Mouse (Mus musculus): ENCODE results near the gene Gm45837. TPM values are rescaled to one million over a fixed set of nuclear protein-coding genes. Genes with fewer than 3 reads are reported as not detected.

The Gm45837 gene
- polyA plus RNA-seq, 1 experiment from 2014 or later = not detected

- no peaks in the 10 kb centered on the region for H3K36me3 ChIP-seq (replicated peaks)
- H3K4me1 ChIP-seq = peaks cover 21% of the 10 kb centered on the region
- WGBS = 76% methylated on average over 9 of the region's 9 CpGs
- H3K27ac ChIP-seq (replicated peaks) = no peak overlapping the region
- no peak overlapping the region for H3K4me3 ChIP-seq
- DNase-seq (ENCODE audit: low spot score) = no peak
- H3K27me3 ChIP-seq (replicated peaks; ENCODE audit: low read depth, poor library complexity, severe bottlenecking) = peaks cover 57% of the 10 kb centered on the region
- peaks cover 6% of the 10 kb centered on the region; the same call in 1 of the 2 replicates for H3K9me3 ChIP-seq
These were observed 89.0 kb downstream of the Gm45837 start for GRCm38 (mm10) chr7:101499701-101500100.

DNA sequence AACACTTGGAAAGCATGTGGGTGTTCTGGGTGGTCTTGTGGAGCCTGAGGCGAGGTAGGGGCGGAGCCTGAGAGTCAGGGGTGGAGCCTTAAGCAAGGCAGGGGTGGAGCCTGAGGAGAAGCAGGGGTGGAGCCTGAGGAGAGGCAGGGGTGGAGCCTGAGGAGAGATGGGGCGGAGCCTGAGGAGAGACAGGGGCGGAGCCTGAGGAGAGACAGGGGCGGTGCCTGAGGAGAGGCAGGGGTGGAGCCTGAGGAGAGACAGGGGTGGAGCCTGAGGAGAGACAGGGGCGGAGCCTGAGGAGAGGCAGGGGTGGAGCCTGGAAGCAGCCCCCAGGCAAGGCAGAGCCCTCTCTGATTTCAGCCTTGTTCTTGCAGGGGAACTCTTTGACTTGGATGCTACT, 90.5 kb downstream of the Gm45837 start:
- no peak for DNase-seq (ENCODE audit: low spot score)
- WGBS = 83% methylated on average over 6 of the region's 6 CpGs
- Histone ChIP-seq H3K4me3 (no peak overlapping the region), H3K27me3 (replicated peaks; ENCODE audit: low read depth, poor library complexity, severe bottlenecking) (peaks cover 72% of the 10 kb centered on the region), H3K36me3 (replicated peaks) (no peaks in the 10 kb centered on the region), H3K9me3 (peaks cover 6% of the 10 kb centered on the region; the same call in 1 of the 2 replicates), H3K27ac (replicated peaks) (no peak overlapping the region), H3K4me1 (peaks cover 24% of the 10 kb centered on the region)

GRCm38 (mm10) chr7:101501675-101502074, 91.0 kb downstream of the Gm45837 start:
- H3K4me1 ChIP-seq = peaks cover 19% of the 10 kb centered on the region
- H3K27ac ChIP-seq (replicated peaks) = no peak overlapping the region
- H3K9me3 ChIP-seq = peaks cover 6% of the 10 kb centered on the region; the same call in 1 of the 2 replicates
- DNase-seq (ENCODE audit: low spot score) = no peak
- H3K27me3 ChIP-seq (replicated peaks; ENCODE audit: low read depth, poor library complexity, severe bottlenecking) = peaks cover 70% of the 10 kb centered on the region
- 70% methylated on average over 6 of the region's 6 CpGs for WGBS
- no peak overlapping the region for H3K4me3 ChIP-seq
- no peaks in the 10 kb centered on the region for H3K36me3 ChIP-seq (replicated peaks)

GRCm38 (mm10) chr7:101503351-101503750, 92.7 kb downstream of the Gm45837 start:
- peaks cover 19% of the 10 kb centered on the region for H3K4me1 ChIP-seq
- peaks cover 6% of the 10 kb centered on the region; the same call in 1 of the 2 replicates for H3K9me3 ChIP-seq
- H3K27ac ChIP-seq (replicated peaks) = no peak overlapping the region
- peaks cover 61% of the 10 kb centered on the region for H3K27me3 ChIP-seq (replicated peaks; ENCODE audit: low read depth, poor library complexity, severe bottlenecking)
- H3K4me3 ChIP-seq = no peak overlapping the region
- DNase-seq (ENCODE audit: low spot score) = peak; percentile 62
- no peaks in the 10 kb centered on the region for H3K36me3 ChIP-seq (replicated peaks)
- WGBS = 21% methylated on average over 8 of the region's 8 CpGs

- Histone ChIP-seq H3K4me1 (peaks cover 20% of the 10 kb centered on the region), H3K9me3 (peaks cover 6% of the 10 kb centered on the region; the same call in 1 of the 2 replicates), H3K4me3 (peak overlapping the region; percentile 51; the same call in 1 of the 2 replicates), H3K36me3 (replicated peaks) (no peaks in the 10 kb centered on the region), H3K27me3 (replicated peaks; ENCODE audit: low read depth, poor library complexity, severe bottlenecking) (peaks cover 58% of the 10 kb centered on the region), H3K27ac (replicated peaks) (no peak overlapping the region)
- no peak for DNase-seq (ENCODE audit: low spot score)
- WGBS = 41% methylated on average over 7 of the region's 7 CpGs
These were observed 93.1 kb downstream of the Gm45837 start for GRCm38 (mm10) chr7:101503803-101504202.

- WGBS = 3% methylated on average over 24 of the region's 24 CpGs
- no peaks in the 10 kb centered on the region for H3K36me3 ChIP-seq (replicated peaks)
- H3K9me3 ChIP-seq = peaks cover 6% of the 10 kb centered on the region; the same call in 1 of the 2 replicates
- peak overlapping the region; percentile 51 for H3K4me3 ChIP-seq
- DNase-seq (ENCODE audit: low spot score) = peak; percentile 65
- H3K27ac ChIP-seq (replicated peaks) = no peak overlapping the region
- peaks cover 26% of the 10 kb centered on the region for H3K4me1 ChIP-seq
- H3K27me3 ChIP-seq (replicated peaks; ENCODE audit: low read depth, poor library complexity, severe bottlenecking) = peaks cover 51% of the 10 kb centered on the region
These were observed 93.8 kb downstream of the Gm45837 start for GRCm38 (mm10) chr7:101504507-101504906.

- Histone ChIP-seq H3K27ac (replicated peaks) (no peak overlapping the region), H3K36me3 (replicated peaks) (no peaks in the 10 kb centered on the region), H3K4me3 (no peak overlapping the region), H3K9me3 (no peaks in the 10 kb centered on the region), H3K4me1 (peaks cover 28% of the 10 kb centered on the region), H3K27me3 (replicated peaks; ENCODE audit: low read depth, poor library complexity, severe bottlenecking) (peaks cover 24% of the 10 kb centered on the region)
- no peak for DNase-seq (ENCODE audit: low spot score)
- WGBS = 60% methylated on average over 2 of the region's 2 CpGs
These were observed 98.5 kb downstream of the Gm45837 start for GRCm38 (mm10) chr7:101509212-101509611.

- Histone ChIP-seq H3K4me3 (no peak overlapping the region), H3K27ac (replicated peaks) (no peak overlapping the region), H3K27me3 (replicated peaks; ENCODE audit: low read depth, poor library complexity, severe bottlenecking) (no peaks in the 10 kb centered on the region), H3K4me1 (peaks cover 24% of the 10 kb centered on the region), H3K36me3 (replicated peaks) (no peaks in the 10 kb centered on the region), H3K9me3 (no peaks in the 10 kb centered on the region)
- no peak for DNase-seq (ENCODE audit: low spot score)
- 77% methylated on average over 7 of the region's 7 CpGs for WGBS
These were observed 103.0 kb downstream of the Gm45837 start for GRCm38 (mm10) chr7:101513655-101514054.

DNA sequence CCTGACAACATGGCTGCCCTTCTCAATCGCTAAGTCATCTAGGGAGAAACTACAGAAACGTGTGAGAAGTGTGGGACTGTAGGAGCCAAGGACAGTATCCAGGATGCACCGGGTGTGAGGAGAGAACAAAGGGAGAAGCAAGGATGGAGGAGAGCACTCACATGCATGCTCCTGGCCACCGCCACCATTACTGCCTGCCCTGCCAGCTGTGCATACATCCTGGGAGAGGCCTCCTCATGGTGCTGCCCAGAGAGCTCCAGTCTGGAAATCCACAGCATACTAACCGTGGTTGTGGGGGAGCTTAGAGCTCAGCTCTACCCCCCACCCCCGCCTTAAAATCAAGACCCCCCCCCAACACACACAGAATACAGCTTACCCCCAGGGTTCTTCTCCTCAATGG, 104.1 kb downstream of the Gm45837 start:
- Histone ChIP-seq H3K36me3 (replicated peaks) (no peaks in the 10 kb centered on the region), H3K27me3 (replicated peaks; ENCODE audit: low read depth, poor library complexity, severe bottlenecking) (no peaks in the 10 kb centered on the region), H3K27ac (replicated peaks) (no peak overlapping the region), H3K4me3 (no peak overlapping the region), H3K9me3 (no peaks in the 10 kb centered on the region), H3K4me1 (peaks cover 17% of the 10 kb centered on the region)
- WGBS = 82% methylated on average over 6 of the region's 6 CpGs
- DNase-seq (ENCODE audit: low spot score) = no peak

DNA sequence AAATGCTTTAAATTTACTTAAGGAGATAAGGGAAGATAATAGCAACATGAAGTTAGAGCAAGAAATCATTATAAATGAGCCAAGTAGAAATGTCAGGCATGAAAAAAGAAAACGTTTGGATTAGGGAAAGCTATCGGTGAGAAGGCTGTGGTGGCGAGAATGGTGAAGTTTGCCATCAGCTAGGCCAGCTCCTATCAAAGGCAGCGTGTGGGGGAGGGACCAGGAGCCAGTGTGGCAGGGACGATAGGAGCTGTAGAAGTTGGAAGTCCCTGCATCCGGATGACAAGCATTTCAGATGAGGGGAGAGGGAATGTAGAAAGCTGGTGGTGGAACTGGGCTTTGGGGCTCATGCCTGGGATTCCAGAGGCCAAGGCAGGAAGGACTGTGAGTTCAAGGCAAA, 104.6 kb downstream of the Gm45837 start:
- no peaks in the 10 kb centered on the region for H3K27me3 ChIP-seq (replicated peaks; ENCODE audit: low read depth, poor library complexity, severe bottlenecking)
- H3K9me3 ChIP-seq = no peaks in the 10 kb centered on the region
- no peak for DNase-seq (ENCODE audit: low spot score)
- H3K4me1 ChIP-seq = peaks cover 13% of the 10 kb centered on the region
- no peaks in the 10 kb centered on the region for H3K36me3 ChIP-seq (replicated peaks)
- WGBS = 55% methylated on average over 6 of the region's 6 CpGs
- no peak overlapping the region for H3K4me3 ChIP-seq
- H3K27ac ChIP-seq (replicated peaks) = no peak overlapping the region

GRCm38 (mm10) chr7:101516460-101516859, 105.8 kb downstream of the Gm45837 start:
- Histone ChIP-seq H3K27ac (replicated peaks) (no peak overlapping the region), H3K4me3 (no peak overlapping the region), H3K4me1 (peaks cover 9% of the 10 kb centered on the region), H3K9me3 (no peaks in the 10 kb centered on the region), H3K27me3 (replicated peaks; ENCODE audit: low read depth, poor library complexity, severe bottlenecking) (no peaks in the 10 kb centered on the region), H3K36me3 (replicated peaks) (no peaks in the 10 kb centered on the region)
- WGBS = 66% methylated on average over 6 of the region's 6 CpGs
- DNase-seq (ENCODE audit: low spot score) = no peak

DNA sequence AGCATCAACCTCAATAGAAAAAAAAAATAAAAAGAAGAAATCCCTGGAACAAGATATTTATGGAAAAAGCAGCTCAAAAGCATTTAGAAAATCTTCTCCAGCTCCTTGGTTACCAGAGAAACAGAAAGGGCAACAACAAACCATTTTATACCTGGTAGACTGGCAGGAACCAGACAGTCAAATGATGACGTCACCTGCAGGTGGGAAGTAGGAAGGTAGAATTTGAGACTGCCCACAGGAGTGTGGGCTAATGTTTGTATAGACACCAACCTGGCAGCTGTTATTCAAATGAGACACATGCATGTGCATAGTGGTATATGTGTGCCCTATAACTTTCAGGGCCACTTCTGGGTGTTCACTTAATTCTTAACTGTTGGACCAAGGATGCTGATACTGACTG, 111.0 kb downstream of the Gm45837 start:
- H3K4me1 ChIP-seq = peaks cover 4% of the 10 kb centered on the region; the same call in 1 of the 2 replicates
- no peak for DNase-seq (ENCODE audit: low spot score)
- no peaks in the 10 kb centered on the region for H3K36me3 ChIP-seq (replicated peaks)
- H3K27me3 ChIP-seq (replicated peaks; ENCODE audit: low read depth, poor library complexity, severe bottlenecking) = 0 out of 2 replicates have a peak, but pooled peaks cover 8% of the 10 kb centered on the region
- 83% methylated on average over 1 of the region's 1 CpGs for WGBS
- no peak overlapping the region for H3K27ac ChIP-seq (replicated peaks)
- no peaks in the 10 kb centered on the region for H3K9me3 ChIP-seq
- H3K4me3 ChIP-seq = no peak overlapping the region

DNA sequence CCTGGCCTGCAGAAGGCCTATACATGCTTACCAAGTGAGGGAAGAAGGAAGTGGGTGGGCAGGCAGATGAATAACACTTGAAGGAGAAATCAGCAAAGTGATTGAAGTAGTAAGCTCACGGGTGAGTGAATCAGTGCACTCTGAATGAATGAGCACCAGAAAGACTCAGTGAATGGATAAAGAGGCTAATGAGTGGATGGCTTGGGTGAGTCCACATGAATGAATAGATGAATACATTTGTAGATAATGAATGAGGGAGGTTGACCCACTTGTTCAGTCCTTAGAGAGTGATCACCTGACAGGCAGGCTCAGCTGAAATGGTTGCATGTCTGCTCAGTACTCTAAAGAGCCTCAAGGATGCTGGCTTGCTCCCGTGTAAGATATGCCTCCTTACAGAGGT, 112.5 kb downstream of the Gm45837 start:
- H3K27ac ChIP-seq (replicated peaks) = no peak overlapping the region
- H3K4me3 ChIP-seq = no peak overlapping the region
- DNase-seq (ENCODE audit: low spot score) = no peak
- 68% methylated on average over 2 of the region's 2 CpGs for WGBS
- peaks cover 4% of the 10 kb centered on the region; the same call in 1 of the 2 replicates for H3K4me1 ChIP-seq
- no peaks in the 10 kb centered on the region for H3K36me3 ChIP-seq (replicated peaks)
- H3K27me3 ChIP-seq (replicated peaks; ENCODE audit: low read depth, poor library complexity, severe bottlenecking) = 0 out of 2 replicates have a peak, but pooled peaks cover 8% of the 10 kb centered on the region
- H3K9me3 ChIP-seq = no peaks in the 10 kb centered on the region
